ENCODE assay signal across 13 mouse cellular contexts in genomic region chr12:40888261-40888791, GRCm38 (mm10).
A peak's percentile ranks its signal among the peaks of the same experiment; 100 is the strongest.
DNase-seq lines count a peak whose midpoint lies in the region; ATAC-seq lines count a peak whose summit lies in the region.
"Had no signal": no experiment of that assay in that cellular context is flagged by ENCODE, and none has a peak within 500 bp of the region (broad histone marks: within the 10 kb centered on the region; RNA-seq: fewer than 3 reads in every experiment).

No protein-coding gene starts in this region.

- H3K9ac ChIP-seq in liver, embryonic 15.5 days: peak overlapping the region; percentile 43
- H3K9ac ChIP-seq: hindbrain, embryonic 15.5 days had no signal

- no peaks in the 10 kb centered on the region for H3K27me3 ChIP-seq in liver, embryonic 15.5 days
- H3K27me3 ChIP-seq: hindbrain, embryonic 15.5 days had no signal

- H3K9me3 ChIP-seq in liver, embryonic 15.5 days (replicated peaks): no peaks in the 10 kb centered on the region
- H3K9me3 ChIP-seq: hindbrain, embryonic 15.5 days had no signal

- no peaks in the 10 kb centered on the region for H3K36me3 ChIP-seq in liver, embryonic 15.5 days (replicated peaks)
- H3K36me3 ChIP-seq: hindbrain, embryonic 15.5 days had no signal

- DNase-seq in heart, adult 11 months: peak; percentile 14
- DNase-seq in heart, postnatal 10 days: no peak
- peak; percentile 79 for DNase-seq in 3T3-L1 (ENCODE audit: low read depth, low spot score)
- no peak for DNase-seq in embryo, embryonic 11 days
- DNase-seq in retina, postnatal 1 day: no peak
- DNase-seq in ovary, postnatal 10 days (ENCODE audit: low spot score): no peak
- DNase-seq: cerebellum, adult 9-10 months; gastrocnemius, postnatal 25 days had no signal

- peak overlapping the region; percentile 68 for H3K4me2 ChIP-seq in liver, embryonic 15.5 days
- H3K4me2 ChIP-seq: hindbrain, embryonic 15.5 days had no signal

- H3K27ac ChIP-seq in liver, embryonic 15.5 days (replicated peaks): peak overlapping the region; percentile 93
- H3K27ac ChIP-seq: hindbrain, embryonic 15.5 days; macrophage had no signal

- ATAC-seq in erythroblast, adult 5-6 weeks (replicated peaks; ENCODE audit: low FRiP score, poor library complexity, severe bottlenecking): peak; percentile 68
- peak; percentile 93 for ATAC-seq in liver, embryonic 15.5 days (ENCODE audit: insufficient read depth)
- ATAC-seq: activated CD4-positive, CD25-positive, alpha-beta regulatory T cell, adult 4 months had no signal

- H3K4me1 ChIP-seq in liver, embryonic 15.5 days (replicated peaks): peaks cover 82% of the 10 kb centered on the region
- H3K4me1 ChIP-seq: hindbrain, embryonic 15.5 days had no signal

- peak overlapping the region; percentile 34 for H3K4me3 ChIP-seq in liver, embryonic 15.5 days (replicated peaks)
- H3K4me3 ChIP-seq: hindbrain, embryonic 15.5 days had no signal

- intact Hi-C loops in heart, postnatal 10 days (cut with DNase I): no loop called here

- WGBS in liver, embryonic 15.5 days (ENCODE audit: insufficient replicate concordance): 8% methylated on average over 2 of the region's 2 CpGs

Comparison
In these comparisons a context has a peak if more than half of its experiments do, and no peak if none do; other contexts are left out.
1. DNase-seq: peak in heart, adult 11 months (single experiment) and 3T3-L1 (single experiment); none in heart, postnatal 10 days (0 of 2), embryo, embryonic 11 days (single experiment), retina, postnatal 1 day (single experiment) and ovary, postnatal 10 days (single experiment).